In genomic region chr1:72103387-72103786, GRCm38 (mm10) we compare ENCODE assay signal across 27 mouse cellular contexts.
DNase-seq lines count a peak whose midpoint lies in the region; ATAC-seq lines count a peak whose summit lies in the region.
"Had no signal": no experiment of that assay in that cellular context is flagged by ENCODE, and none has a peak within 500 bp of the region (broad histone marks: within the 10 kb centered on the region; RNA-seq: fewer than 3 reads in every experiment).

No protein-coding gene starts in this region.

- no peak for DNase-seq in embryonic facial prominence, embryonic 10.5 days (ENCODE audit: low spot score)
- no peak for DNase-seq in lung, postnatal 14 days
- DNase-seq in NIH3T3 (ENCODE audit: low read depth): peak; percentile 24
- peak; percentile 40 for DNase-seq in fibroblast of lung, adult 2 months (ENCODE audit: low read depth)
- DNase-seq in natural killer cell, adult 2 months (ENCODE audit: low spot score in 2 of 2): no peak
- DNase-seq: adrenal gland, adult 2 months; adrenal gland, postnatal 14 days; cerebellum, adult 11-12 months; cerebellum, adult 8-10 months; cerebellum, postnatal 10 days; cerebellum, postnatal 36 days; embryo, embryonic 11 days; gastrocnemius, postnatal 10 days; gastrocnemius, postnatal 36 days; heart, postnatal 36 days had no signal

- 81% methylated on average over 6 of the region's 6 CpGs for WGBS in embryonic facial prominence, embryonic 13.5 days
- WGBS in embryonic facial prominence, embryonic 10.5 days: 91% methylated on average over 6 of the region's 6 CpGs
- 84% methylated on average over 6 of the region's 6 CpGs for WGBS in lung, embryonic 16.5 days

- no peak overlapping the region for H3K9ac ChIP-seq in embryonic facial prominence, embryonic 13.5 days
- no peak overlapping the region for H3K9ac ChIP-seq in lung, embryonic 16.5 days (ENCODE audit: low read length)
- H3K9ac ChIP-seq: forebrain, embryonic 13.5 days; hindbrain, embryonic 13.5 days had no signal

- no peak overlapping the region for H3K4me2 ChIP-seq in embryonic facial prominence, embryonic 13.5 days
- H3K4me2 ChIP-seq in lung, embryonic 16.5 days (ENCODE audit: low read depth, low read length): no peak overlapping the region
- H3K4me2 ChIP-seq: forebrain, embryonic 13.5 days; heart, embryonic 11.5 days; hindbrain, embryonic 13.5 days had no signal

- H3K4me3 ChIP-seq in embryonic facial prominence, embryonic 13.5 days: no peak overlapping the region
- no peak overlapping the region for H3K4me3 ChIP-seq in embryonic facial prominence, embryonic 10.5 days
- no peak overlapping the region for H3K4me3 ChIP-seq in lung, embryonic 16.5 days (ENCODE audit: low read length)
- H3K4me3 ChIP-seq: erythroblast, embryonic 14.5 days; forebrain, embryonic 10.5 days; forebrain, embryonic 13.5 days; hindbrain, embryonic 10.5 days; hindbrain, embryonic 13.5 days had no signal

- H3K27ac ChIP-seq in embryonic facial prominence, embryonic 13.5 days: no peak overlapping the region; the same call in 1 of the 2 replicates
- H3K27ac ChIP-seq in embryonic facial prominence, embryonic 10.5 days (replicated peaks): no peak overlapping the region
- peak overlapping the region; percentile 27; the same call in 1 of the 2 replicates for H3K27ac ChIP-seq in lung, embryonic 16.5 days (ENCODE audit: low read length)
- H3K27ac ChIP-seq: forebrain, embryonic 10.5 days; forebrain, embryonic 13.5 days; hindbrain, embryonic 10.5 days; hindbrain, embryonic 13.5 days had no signal

- ATAC-seq in embryonic facial prominence, embryonic 13.5 days (ENCODE audit: insufficient number of reproducible peaks, insufficient read depth, low FRiP score, low TSS enrichment, low read depth): 0 out of 2 replicates have a peak, but pooled peaks have one; percentile 26
- ATAC-seq in lung, embryonic 16.5 days (ENCODE audit: low read depth): 0 out of 2 replicates have a peak, but pooled peaks have one; percentile 24
- no peak for ATAC-seq in cerebellum, adult (ENCODE audit: insufficient number of reproducible peaks, low FRiP score, low TSS enrichment)
- ATAC-seq: forebrain, embryonic 13.5 days; forebrain, embryonic 16.5 days; hindbrain, embryonic 16.5 days; Patski had no signal

- no peaks in the 10 kb centered on the region for H3K36me3 ChIP-seq in embryonic facial prominence, embryonic 13.5 days
- H3K36me3 ChIP-seq in embryonic facial prominence, embryonic 10.5 days (replicated peaks): no peaks in the 10 kb centered on the region
- no peaks in the 10 kb centered on the region for H3K36me3 ChIP-seq in lung, embryonic 16.5 days (ENCODE audit: control insufficient read depth, insufficient read depth, low read length)
- H3K36me3 ChIP-seq: forebrain, embryonic 10.5 days; hindbrain, embryonic 10.5 days; hindbrain, embryonic 13.5 days had no signal

- H3K4me1 ChIP-seq in embryonic facial prominence, embryonic 13.5 days: peaks cover 5% of the 10 kb centered on the region
- no peaks in the 10 kb centered on the region for H3K4me1 ChIP-seq in embryonic facial prominence, embryonic 10.5 days
- H3K4me1 ChIP-seq in lung, embryonic 16.5 days (replicated peaks; ENCODE audit: control insufficient read depth, insufficient read depth, low read length): peaks cover 4% of the 10 kb centered on the region; the same call in 1 of the 2 replicates
- H3K4me1 ChIP-seq: forebrain, embryonic 10.5 days; forebrain, embryonic 13.5 days; hindbrain, embryonic 10.5 days; hindbrain, embryonic 13.5 days had no signal

- no peaks in the 10 kb centered on the region for H3K9me3 ChIP-seq in embryonic facial prominence, embryonic 13.5 days
- H3K9me3 ChIP-seq in embryonic facial prominence, embryonic 10.5 days: no peaks in the 10 kb centered on the region
- no peaks in the 10 kb centered on the region for H3K9me3 ChIP-seq in lung, embryonic 16.5 days (ENCODE audit: control insufficient read depth, low read length)
- H3K9me3 ChIP-seq: forebrain, embryonic 10.5 days; forebrain, embryonic 13.5 days; hindbrain, embryonic 10.5 days; hindbrain, embryonic 13.5 days had no signal

- no peaks in the 10 kb centered on the region for H3K27me3 ChIP-seq in embryonic facial prominence, embryonic 13.5 days
- H3K27me3 ChIP-seq in embryonic facial prominence, embryonic 10.5 days (replicated peaks; ENCODE audit: low read depth, poor library complexity, severe bottlenecking): no peaks in the 10 kb centered on the region
- H3K27me3 ChIP-seq in lung, embryonic 16.5 days (ENCODE audit: control insufficient read depth, insufficient read depth, low read depth, low read length): no peaks in the 10 kb centered on the region
- H3K27me3 ChIP-seq: forebrain, embryonic 13.5 days; hindbrain, embryonic 13.5 days; Patski had no signal

Comparison
In these comparisons a context has a peak if more than half of its experiments do, and no peak if none do; other contexts are left out.
1. DNase-seq: peak in NIH3T3 (single experiment) and fibroblast of lung, adult 2 months (single experiment); none in embryonic facial prominence, embryonic 10.5 days (single experiment), lung, postnatal 14 days (single experiment) and natural killer cell, adult 2 months (0 of 2).